Mouse (Mus musculus): ENCODE measurements around the gene Nup98. TPM values are rescaled to one million over a fixed set of nuclear protein-coding genes. Genes with fewer than 3 reads are reported as not detected.

Gene Nup98
- polyA plus RNA-seq, 1 experiment from 2014 or later: 30.8 TPM

DNA sequence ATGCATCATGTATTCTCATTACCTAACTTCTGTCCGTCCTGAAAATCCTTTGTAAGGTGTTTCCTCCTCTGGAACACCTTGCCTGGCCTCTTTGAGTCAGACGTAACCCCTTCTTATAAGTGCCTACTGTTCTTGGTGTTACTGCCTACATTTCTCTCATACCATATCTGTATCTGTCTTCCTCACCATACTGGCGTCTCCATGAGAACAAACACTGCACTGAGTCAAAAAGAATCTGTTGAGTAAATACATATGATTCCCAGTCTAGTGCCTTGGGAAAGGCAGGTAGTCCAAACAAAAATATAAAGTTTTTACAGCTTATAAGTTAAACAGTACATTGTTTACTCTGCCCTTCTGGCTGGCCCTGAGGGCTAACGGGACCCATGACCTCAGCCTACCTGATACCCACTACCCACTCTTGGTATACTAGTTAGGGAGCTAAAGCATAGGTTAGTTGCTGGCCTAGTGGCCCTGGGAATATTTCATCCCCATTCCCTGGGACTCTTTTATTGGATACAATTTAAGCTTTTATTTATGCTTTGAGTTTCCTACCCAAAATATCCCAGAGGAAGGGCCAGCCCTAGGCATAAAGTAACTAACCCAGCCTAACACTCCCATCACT, 18.2 kb upstream of the Nup98 start:
- H3K4me3 ChIP-seq: no peak overlapping the region
- H3K4me1 ChIP-seq: no peaks in the 10 kb centered on the region
- no peaks in the 10 kb centered on the region for H3K9me3 ChIP-seq
- 88% methylated on average over 4 of the region's 4 CpGs for WGBS
- H3K36me3 ChIP-seq: peaks cover 44% of the 10 kb centered on the region
- ATAC-seq (ENCODE audit: insufficient number of reproducible peaks, low FRiP score, low TSS enrichment, low read depth): no peak
- no peak overlapping the region for H3K9ac ChIP-seq
- H3K27ac ChIP-seq: no peak overlapping the region
- no peak overlapping the region for H3K4me2 ChIP-seq
- H3K27me3 ChIP-seq: no peaks in the 10 kb centered on the region

DNA sequence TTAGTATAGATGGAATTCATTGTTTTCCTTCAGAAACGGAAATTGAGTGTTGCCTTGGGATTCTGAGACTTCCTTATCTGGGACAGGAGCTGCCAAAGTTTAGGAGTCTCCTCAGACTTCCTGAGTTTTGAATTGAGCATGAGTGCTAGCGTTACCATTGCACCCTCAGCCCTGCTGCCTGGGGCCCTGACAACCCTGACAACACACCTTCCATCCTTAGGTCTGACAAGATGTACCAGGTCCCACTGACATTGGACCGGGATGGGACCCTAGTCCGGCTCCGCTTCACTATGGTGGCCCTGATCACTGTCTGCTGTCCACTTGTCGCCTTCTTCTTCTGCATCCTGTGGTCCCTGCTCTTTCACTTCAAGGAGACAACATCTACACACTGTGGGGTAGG, 16.1 kb upstream of the Nup98 start:
- Histone ChIP-seq H3K9ac (no peak overlapping the region), H3K27me3 (no peaks in the 10 kb centered on the region), H3K4me1 (no peaks in the 10 kb centered on the region), H3K27ac (no peak overlapping the region), H3K9me3 (no peaks in the 10 kb centered on the region), H3K4me2 (no peak overlapping the region), H3K36me3 (peaks cover 26% of the 10 kb centered on the region), H3K4me3 (no peak overlapping the region)
- WGBS: 86% methylated on average over 6 of the region's 6 CpGs
- no peak for ATAC-seq (ENCODE audit: insufficient number of reproducible peaks, low FRiP score, low TSS enrichment, low read depth)

DNA sequence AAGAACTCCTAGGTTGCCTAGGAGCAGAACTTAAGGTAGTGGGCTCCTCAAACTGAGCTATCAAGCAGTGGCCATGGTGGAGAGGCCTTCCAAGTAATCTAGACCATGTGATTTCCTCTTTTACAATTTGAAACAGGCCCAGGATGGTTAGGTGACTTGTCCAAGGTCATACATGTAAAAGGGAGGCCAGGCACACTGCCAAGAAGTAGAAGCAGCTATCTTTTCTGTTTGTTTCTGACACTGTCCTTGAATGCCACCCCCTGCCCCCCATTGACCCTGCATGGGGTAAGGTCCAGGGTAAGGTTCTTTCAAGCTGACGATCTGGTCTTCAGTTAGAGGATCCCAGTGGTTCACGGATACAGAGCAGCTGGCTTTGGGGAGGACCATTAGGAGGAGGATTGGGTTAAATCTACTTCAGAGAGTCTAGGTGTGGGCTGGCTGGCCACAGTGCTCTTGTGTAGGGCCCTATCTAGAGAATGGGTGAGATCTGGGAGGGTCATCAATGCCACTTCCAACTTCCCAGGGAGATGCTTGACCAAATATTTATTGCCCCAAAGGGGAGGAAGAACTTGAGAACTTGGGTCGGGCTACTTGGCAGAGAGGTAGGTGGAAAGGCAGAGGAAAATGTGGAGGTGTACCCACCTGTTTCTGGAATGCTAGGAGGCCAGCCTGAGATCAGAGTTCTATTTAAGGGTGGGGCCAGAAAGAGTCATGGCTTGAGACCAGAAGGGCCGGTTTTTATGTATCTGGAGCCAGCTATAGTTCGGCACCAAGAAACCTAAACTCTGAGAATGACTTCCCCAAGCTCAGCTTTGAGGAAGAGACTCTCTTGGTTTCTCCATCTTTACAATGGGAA, 14.1 kb upstream of the Nup98 start:
- no peaks in the 10 kb centered on the region for H3K27me3 ChIP-seq
- 0 out of 2 replicates have a peak overlapping the region, but pooled peaks have one; percentile 77 for H3K4me2 ChIP-seq
- WGBS: 71% methylated on average over 5 of the region's 5 CpGs
- 0 out of 2 replicates have a peak overlapping the region, but pooled peaks have one; percentile 1 for H3K4me3 ChIP-seq
- H3K9ac ChIP-seq: no peak overlapping the region
- no peaks in the 10 kb centered on the region for H3K9me3 ChIP-seq
- H3K36me3 ChIP-seq: peaks cover 20% of the 10 kb centered on the region
- ATAC-seq (ENCODE audit: insufficient number of reproducible peaks, low FRiP score, low TSS enrichment, low read depth): no peak
- 0 out of 2 replicates have a peak overlapping the region, but pooled peaks have one; percentile 5 for H3K27ac ChIP-seq
- H3K4me1 ChIP-seq: no peaks in the 10 kb centered on the region

DNA sequence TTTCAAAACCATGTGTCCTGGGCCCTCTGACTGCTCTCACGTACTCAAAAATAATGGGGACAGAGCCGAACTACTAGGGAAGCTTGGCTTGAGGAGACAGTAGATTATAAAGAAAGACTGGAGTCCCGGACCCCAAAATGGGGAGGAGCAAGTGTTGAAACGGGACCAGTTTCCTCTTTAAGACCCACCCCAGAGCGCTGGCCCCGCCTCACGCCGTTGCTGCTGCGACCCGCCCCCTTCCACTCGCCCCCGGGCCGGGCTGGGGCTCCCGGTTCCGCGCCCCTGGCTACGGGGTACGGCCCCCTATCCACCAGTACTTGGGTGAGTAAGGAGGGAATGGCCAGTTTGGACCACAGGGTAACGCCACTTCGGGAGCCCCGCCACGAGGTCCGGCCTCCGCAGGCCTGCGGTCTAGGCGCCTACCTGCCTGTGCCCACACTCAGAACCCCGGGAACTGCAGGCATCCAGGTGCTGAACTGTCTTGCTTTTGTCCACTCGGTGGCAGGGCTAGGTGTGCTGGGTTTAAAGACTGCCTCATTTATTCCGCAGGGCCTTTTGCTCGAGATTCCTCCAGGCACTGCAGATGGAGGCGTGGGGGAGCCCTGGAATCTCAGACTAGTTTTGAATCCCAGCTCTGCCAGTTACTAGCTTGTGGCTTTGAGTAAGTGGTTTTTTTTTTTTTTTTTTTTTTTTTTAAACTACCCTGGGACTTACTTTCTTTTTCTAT, 13.0 kb upstream of the Nup98 start:
- Histone ChIP-seq H3K4me1 (no peaks in the 10 kb centered on the region), H3K27me3 (no peaks in the 10 kb centered on the region), H3K9ac (peak overlapping the region; percentile 72), H3K4me2 (peak overlapping the region; percentile 77), H3K9me3 (no peaks in the 10 kb centered on the region), H3K4me3 (peak overlapping the region; percentile 78), H3K36me3 (peaks cover 12% of the 10 kb centered on the region), H3K27ac (peak overlapping the region; percentile 91)
- ATAC-seq (ENCODE audit: insufficient number of reproducible peaks, low FRiP score, low TSS enrichment, low read depth): peak; percentile 70
- WGBS: under 1% methylated on average over 30 of the region's 31 CpGs

DNA sequence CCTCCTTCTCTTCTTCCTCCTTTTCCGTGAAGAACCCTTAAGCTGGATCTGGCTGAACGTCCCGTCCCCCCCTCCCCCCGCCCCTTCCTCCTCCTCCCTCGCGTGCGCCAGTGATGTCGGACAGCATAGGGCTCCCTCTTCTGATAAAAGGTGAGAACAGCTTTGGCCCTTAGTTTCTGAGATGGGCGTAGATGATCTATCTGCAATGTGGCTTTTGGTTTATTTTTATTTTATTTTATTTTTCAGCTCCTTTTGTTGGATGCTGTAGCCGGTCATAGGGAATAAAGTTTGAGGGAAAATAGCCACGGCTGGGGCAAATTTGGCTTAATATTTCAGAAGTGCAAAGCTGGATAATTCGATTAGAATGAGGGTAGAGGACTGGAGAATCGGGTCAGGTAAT, 12.4 kb upstream of the Nup98 start:
- peak overlapping the region; percentile 78 for H3K4me3 ChIP-seq
- H3K27me3 ChIP-seq: no peaks in the 10 kb centered on the region
- peak overlapping the region; percentile 91 for H3K27ac ChIP-seq
- WGBS: under 1% methylated on average over 9 of the region's 13 CpGs
- H3K9me3 ChIP-seq: no peaks in the 10 kb centered on the region
- H3K36me3 ChIP-seq: peaks cover 7% of the 10 kb centered on the region; the same call in 1 of the 2 replicates
- H3K4me1 ChIP-seq: no peaks in the 10 kb centered on the region
- peak overlapping the region; percentile 72; the same call in 1 of the 2 replicates for H3K9ac ChIP-seq
- H3K4me2 ChIP-seq: peak overlapping the region; percentile 77
- ATAC-seq (ENCODE audit: insufficient number of reproducible peaks, low FRiP score, low TSS enrichment, low read depth): no peak

DNA sequence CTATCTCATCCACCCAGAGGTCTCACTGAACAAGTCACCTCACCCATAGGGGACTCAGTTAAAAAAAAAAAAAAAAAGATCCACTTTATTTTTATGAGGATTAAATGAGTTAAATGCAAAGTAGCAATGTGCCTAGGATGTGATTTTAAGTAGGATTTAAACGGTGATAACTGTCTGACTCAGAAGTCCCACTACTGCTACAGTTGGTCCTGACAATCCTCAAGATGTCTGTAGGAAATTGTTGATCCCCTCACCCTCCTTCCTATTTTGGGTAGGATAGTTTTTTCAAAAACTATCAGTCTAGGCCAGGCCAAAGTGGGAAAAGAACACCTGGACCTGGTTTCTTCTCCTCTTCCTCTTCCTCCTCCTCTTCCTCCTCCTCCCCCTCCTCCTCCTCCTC, 11.9 kb upstream of the Nup98 start:
- H3K4me3 ChIP-seq: no peak overlapping the region
- peak overlapping the region; percentile 77; the same call in 1 of the 2 replicates for H3K4me2 ChIP-seq
- H3K36me3 ChIP-seq: peaks cover 4% of the 10 kb centered on the region; the same call in 1 of the 2 replicates
- 38% methylated on average over 1 of the region's 1 CpGs for WGBS
- H3K9ac ChIP-seq: no peak overlapping the region
- H3K27me3 ChIP-seq: no peaks in the 10 kb centered on the region
- no peaks in the 10 kb centered on the region for H3K9me3 ChIP-seq
- ATAC-seq (ENCODE audit: insufficient number of reproducible peaks, low FRiP score, low TSS enrichment, low read depth): no peak
- no peak overlapping the region for H3K27ac ChIP-seq
- H3K4me1 ChIP-seq: no peaks in the 10 kb centered on the region

DNA sequence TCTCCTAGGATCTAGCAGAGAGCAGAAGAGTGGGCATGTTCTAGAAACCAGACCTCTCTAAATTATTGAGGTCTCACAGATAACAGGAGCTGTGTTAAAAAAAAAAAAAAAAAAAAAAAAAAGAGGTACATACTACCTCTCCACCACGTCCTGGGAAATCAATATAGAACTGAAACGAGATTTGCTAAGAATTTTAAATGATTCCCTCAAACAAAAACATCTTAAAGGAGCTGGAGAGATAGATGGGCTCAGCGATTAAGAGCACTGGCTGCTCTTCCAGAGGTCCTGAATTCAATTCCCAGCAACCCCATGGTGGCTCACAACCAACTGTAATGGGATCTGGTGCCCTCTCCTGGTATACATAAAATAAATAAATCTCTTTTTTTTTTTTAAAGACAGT, 1.1 kb upstream of the Nup98 start:
- no peaks in the 10 kb centered on the region for H3K27me3 ChIP-seq
- H3K4me2 ChIP-seq: peak overlapping the region; percentile 62
- H3K27ac ChIP-seq: peak overlapping the region; percentile 93
- no peaks in the 10 kb centered on the region for H3K9me3 ChIP-seq
- H3K9ac ChIP-seq: peak overlapping the region; percentile 39; the same call in 1 of the 2 replicates
- peaks cover 10% of the 10 kb centered on the region for H3K4me1 ChIP-seq
- WGBS: 68% methylated on average over 3 of the region's 3 CpGs
- ATAC-seq (ENCODE audit: insufficient number of reproducible peaks, low FRiP score, low TSS enrichment, low read depth): no peak
- no peaks in the 10 kb centered on the region for H3K36me3 ChIP-seq
- H3K4me3 ChIP-seq: peak overlapping the region; percentile 85

DNA sequence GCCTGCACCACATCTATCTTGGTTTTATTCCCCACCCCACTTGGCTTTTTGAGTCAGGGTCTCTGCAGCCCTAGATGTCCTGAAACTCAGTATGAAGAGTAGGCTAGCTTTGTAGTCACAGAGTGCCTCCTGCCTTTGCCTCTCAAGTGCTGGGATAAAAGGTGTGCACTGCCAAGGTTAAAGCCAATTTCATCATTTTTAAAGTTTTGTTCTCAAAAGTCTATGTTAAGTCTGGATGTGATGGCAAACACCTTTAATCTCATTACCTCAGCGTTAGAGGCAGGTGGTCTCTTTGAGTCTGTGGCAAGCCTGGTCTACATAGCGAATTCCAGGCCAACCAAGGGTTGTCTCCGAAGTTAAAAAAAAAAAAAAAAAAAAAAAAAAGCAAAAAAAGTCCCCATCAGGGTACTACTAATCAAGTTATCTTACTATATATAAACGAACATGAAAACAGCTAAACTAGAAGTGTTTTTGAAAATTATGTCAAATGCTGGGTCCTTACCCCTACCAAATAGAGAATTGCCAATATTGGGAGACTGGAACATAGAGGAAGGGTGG, 1.1 kb downstream of the Nup98 start:
- 48% methylated on average over 4 of the region's 4 CpGs for WGBS
- no peaks in the 10 kb centered on the region; the same call in 1 of the 2 replicates for H3K36me3 ChIP-seq
- no peak for ATAC-seq (ENCODE audit: insufficient number of reproducible peaks, low FRiP score, low TSS enrichment, low read depth)
- peak overlapping the region; percentile 77 for H3K9ac ChIP-seq
- no peaks in the 10 kb centered on the region for H3K9me3 ChIP-seq
- no peak overlapping the region for H3K27ac ChIP-seq
- peak overlapping the region; percentile 85 for H3K4me3 ChIP-seq
- peaks cover 10% of the 10 kb centered on the region for H3K4me1 ChIP-seq
- peak overlapping the region; percentile 61 for H3K4me2 ChIP-seq
- H3K27me3 ChIP-seq: no peaks in the 10 kb centered on the region

DNA sequence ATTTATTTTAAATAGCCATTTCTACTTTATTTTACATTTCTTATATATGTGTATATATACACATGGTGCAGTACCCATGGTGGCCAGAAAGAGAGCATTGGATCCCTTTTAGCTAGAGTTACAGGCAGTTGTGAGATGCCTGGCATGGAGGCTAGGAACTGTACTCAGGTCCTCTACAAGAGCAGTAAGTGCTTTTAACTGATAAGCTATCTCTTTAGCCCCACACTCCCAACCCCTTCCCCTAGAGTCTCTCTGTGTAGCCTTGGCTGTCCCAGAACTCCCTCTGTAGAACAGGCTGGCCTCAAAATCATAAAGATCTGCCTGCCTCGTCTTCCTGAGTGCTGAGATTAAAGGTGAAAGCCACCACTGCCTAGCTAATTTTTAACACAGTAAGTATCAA, 4.3 kb downstream of the Nup98 start:
- WGBS: 72% methylated on average over 1 of the region's 1 CpGs
- no peaks in the 10 kb centered on the region for H3K27me3 ChIP-seq
- ATAC-seq (ENCODE audit: insufficient number of reproducible peaks, low FRiP score, low TSS enrichment, low read depth): no peak
- no peak overlapping the region for H3K4me3 ChIP-seq
- no peak overlapping the region for H3K9ac ChIP-seq
- no peak overlapping the region for H3K4me2 ChIP-seq
- no peaks in the 10 kb centered on the region for H3K9me3 ChIP-seq
- no peak overlapping the region for H3K27ac ChIP-seq
- H3K4me1 ChIP-seq: peaks cover 10% of the 10 kb centered on the region
- H3K36me3 ChIP-seq: no peaks in the 10 kb centered on the region; the same call in 1 of the 2 replicates

DNA sequence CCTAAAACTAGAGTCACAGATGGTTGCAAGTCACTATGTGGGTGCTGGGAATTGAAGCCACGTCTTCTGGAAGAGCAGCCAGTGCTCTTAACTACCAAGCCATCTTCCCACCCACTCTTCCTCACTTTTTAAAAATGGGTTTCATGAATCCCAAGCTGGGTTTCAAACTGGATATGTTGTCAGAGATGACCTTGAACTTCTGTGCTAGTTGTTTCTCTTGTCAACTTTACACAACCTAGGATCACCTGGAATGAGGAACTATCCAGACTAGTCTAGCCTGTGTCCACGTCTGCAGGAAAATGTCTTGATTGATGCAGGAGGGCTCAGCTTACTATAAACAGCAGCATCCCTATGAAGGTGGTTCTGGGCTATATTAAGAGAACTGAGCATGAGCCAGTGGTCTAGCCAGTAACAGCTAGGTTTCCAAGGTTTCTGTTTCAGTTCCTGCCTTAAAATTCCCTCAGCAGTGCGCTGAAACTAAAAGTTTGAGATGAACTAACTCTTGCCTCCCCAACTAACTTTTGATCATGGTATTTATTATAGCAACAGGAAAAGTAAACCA, 5.6 kb downstream of the Nup98 start:
- no peak overlapping the region for H3K9ac ChIP-seq
- H3K4me2 ChIP-seq: no peak overlapping the region
- no peak overlapping the region for H3K27ac ChIP-seq
- ATAC-seq (ENCODE audit: insufficient number of reproducible peaks, low FRiP score, low TSS enrichment, low read depth): no peak
- H3K4me3 ChIP-seq: no peak overlapping the region
- H3K27me3 ChIP-seq: no peaks in the 10 kb centered on the region
- H3K36me3 ChIP-seq: no peaks in the 10 kb centered on the region; the same call in 1 of the 2 replicates
- 86% methylated on average over 3 of the region's 3 CpGs for whole genome bisulfite sequencing
- H3K9me3 ChIP-seq: no peaks in the 10 kb centered on the region
- peaks cover 10% of the 10 kb centered on the region for H3K4me1 ChIP-seq

DNA sequence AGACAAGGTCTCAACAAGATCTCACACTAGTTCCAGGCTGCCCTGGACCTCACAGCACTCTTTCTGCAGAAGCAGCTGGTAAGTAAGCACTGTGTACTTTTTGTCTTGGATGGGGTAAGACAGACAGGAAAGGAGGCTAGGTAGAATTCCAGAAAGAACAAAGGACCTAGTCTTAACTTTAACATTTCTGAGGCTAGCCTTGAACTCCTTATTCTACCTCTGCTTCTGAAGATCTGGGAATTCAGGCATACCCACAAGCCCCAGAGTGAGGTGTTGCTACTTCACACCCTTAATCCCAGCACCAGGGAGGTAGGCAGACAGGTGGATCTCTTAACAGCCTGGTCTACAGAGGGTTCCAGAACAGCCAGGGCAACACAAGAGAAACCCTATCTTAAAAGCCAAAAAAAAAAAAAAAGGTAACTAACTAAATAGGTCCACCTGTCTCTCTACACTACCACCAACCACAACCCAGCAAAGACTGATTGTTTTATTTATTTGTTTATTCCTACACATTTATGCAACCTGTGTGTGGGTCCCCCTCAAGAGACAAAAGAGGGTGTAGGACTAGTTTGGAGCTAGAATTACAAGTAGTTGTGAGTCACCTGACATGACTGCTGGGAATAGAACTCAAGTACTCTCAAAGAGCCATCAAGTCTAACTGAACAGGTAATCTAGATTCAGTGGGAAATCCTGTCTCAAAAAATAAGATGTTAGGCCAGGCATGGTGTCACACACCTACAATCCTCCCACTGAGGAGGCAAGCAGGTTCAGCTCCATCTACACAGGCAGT, 8.8 kb downstream of the Nup98 start:
- H3K4me3 ChIP-seq: no peak overlapping the region
- ATAC-seq (ENCODE audit: insufficient number of reproducible peaks, low FRiP score, low TSS enrichment, low read depth): no peak
- no peak overlapping the region for H3K27ac ChIP-seq
- no peaks in the 10 kb centered on the region for H3K9me3 ChIP-seq
- no peaks in the 10 kb centered on the region; the same call in 1 of the 2 replicates for H3K36me3 ChIP-seq
- H3K9ac ChIP-seq: no peak overlapping the region
- H3K4me2 ChIP-seq: no peak overlapping the region
- H3K27me3 ChIP-seq: no peaks in the 10 kb centered on the region
- no peaks in the 10 kb centered on the region for H3K4me1 ChIP-seq
